Mouse (Mus musculus): ENCODE measurements around the gene Tmprss3. TPM values are rescaled to one million over a fixed set of nuclear protein-coding genes. Genes with fewer than 3 reads are reported as not detected.

Gene Tmprss3
- polyA plus RNA-seq, 1 experiment: not detected

- H3K4me3 ChIP-seq (ENCODE audit: insufficient read depth, low read depth, low read length): no peak overlapping the region
- no peak overlapping the region for H3K27ac ChIP-seq (replicated peaks; ENCODE audit: low read depth, low read length)
- no peaks in the 10 kb centered on the region for H3K4me1 ChIP-seq (ENCODE audit: control insufficient read depth, insufficient read depth, insufficient read length, low read length)
These were observed 17.5 kb upstream of the Tmprss3 start for GRCm38 (mm10) chr17:31216068-31216955.

GRCm38 (mm10) chr17:31211881-31212280, 13.1 kb upstream of the Tmprss3 start:
- H3K27ac ChIP-seq (replicated peaks; ENCODE audit: low read depth, low read length): no peak overlapping the region
- no peaks in the 10 kb centered on the region for H3K4me1 ChIP-seq (ENCODE audit: control insufficient read depth, insufficient read depth, insufficient read length, low read length)
- H3K4me3 ChIP-seq (ENCODE audit: insufficient read depth, low read depth, low read length): no peak overlapping the region

GRCm38 (mm10) chr17:31210299-31210698, 11.5 kb upstream of the Tmprss3 start:
- no peak overlapping the region for H3K4me3 ChIP-seq (ENCODE audit: insufficient read depth, low read depth, low read length)
- H3K4me1 ChIP-seq (ENCODE audit: control insufficient read depth, insufficient read depth, insufficient read length, low read length): no peaks in the 10 kb centered on the region
- no peak overlapping the region for H3K27ac ChIP-seq (replicated peaks; ENCODE audit: low read depth, low read length)

GRCm38 (mm10) chr17:31209376-31209930, 10.7 kb upstream of the Tmprss3 start:
- Histone ChIP-seq H3K27ac (replicated peaks; ENCODE audit: low read depth, low read length) (no peak overlapping the region), H3K4me3 (ENCODE audit: insufficient read depth, low read depth, low read length) (no peak overlapping the region), H3K4me1 (ENCODE audit: control insufficient read depth, insufficient read depth, insufficient read length, low read length) (no peaks in the 10 kb centered on the region)

GRCm38 (mm10) chr17:31208654-31209053, 9.9 kb upstream of the Tmprss3 start:
- Histone ChIP-seq H3K27ac (replicated peaks; ENCODE audit: low read depth, low read length) (no peak overlapping the region), H3K4me3 (ENCODE audit: insufficient read depth, low read depth, low read length) (no peak overlapping the region), H3K4me1 (ENCODE audit: control insufficient read depth, insufficient read depth, insufficient read length, low read length) (no peaks in the 10 kb centered on the region)

GRCm38 (mm10) chr17:31207771-31208334, 9.1 kb upstream of the Tmprss3 start, which contains the start of gene Ubash3a:
Ubash3a (plus strand) TSS chr17:31207873.
- Histone ChIP-seq H3K4me1 (ENCODE audit: control insufficient read depth, insufficient read depth, insufficient read length, low read length) (no peaks in the 10 kb centered on the region), H3K27ac (replicated peaks; ENCODE audit: low read depth, low read length) (no peak within 1 kb of the TSS), H3K4me3 (ENCODE audit: insufficient read depth, low read depth, low read length) (no peak within 1 kb of the TSS; the same call in 1 of the 2 replicates)

GRCm38 (mm10) chr17:31196283-31196682, 2.5 kb downstream of the Tmprss3 start:
- H3K4me1 ChIP-seq (ENCODE audit: control insufficient read depth, insufficient read depth, insufficient read length, low read length): no peaks in the 10 kb centered on the region
- no peak overlapping the region for H3K27ac ChIP-seq (replicated peaks; ENCODE audit: low read depth, low read length)
- no peak overlapping the region for H3K4me3 ChIP-seq (ENCODE audit: insufficient read depth, low read depth, low read length)

GRCm38 (mm10) chr17:31195207-31195606, 3.6 kb downstream of the Tmprss3 start:
- Histone ChIP-seq H3K4me3 (ENCODE audit: insufficient read depth, low read depth, low read length) (no peak overlapping the region), H3K4me1 (ENCODE audit: control insufficient read depth, insufficient read depth, insufficient read length, low read length) (no peaks in the 10 kb centered on the region), H3K27ac (replicated peaks; ENCODE audit: low read depth, low read length) (no peak overlapping the region)

- H3K4me3 ChIP-seq (ENCODE audit: insufficient read depth, low read depth, low read length): no peak overlapping the region
- no peaks in the 10 kb centered on the region for H3K4me1 ChIP-seq (ENCODE audit: control insufficient read depth, insufficient read depth, insufficient read length, low read length)
- H3K27ac ChIP-seq (replicated peaks; ENCODE audit: low read depth, low read length): no peak overlapping the region
These were observed 5.4 kb downstream of the Tmprss3 start for GRCm38 (mm10) chr17:31193360-31193759.

GRCm38 (mm10) chr17:31192663-31193062, 6.1 kb downstream of the Tmprss3 start:
- no peak overlapping the region for H3K27ac ChIP-seq (replicated peaks; ENCODE audit: low read depth, low read length)
- H3K4me1 ChIP-seq (ENCODE audit: control insufficient read depth, insufficient read depth, insufficient read length, low read length): no peaks in the 10 kb centered on the region
- H3K4me3 ChIP-seq (ENCODE audit: insufficient read depth, low read depth, low read length): no peak overlapping the region

- Histone ChIP-seq H3K4me3 (ENCODE audit: insufficient read depth, low read depth, low read length) (no peak overlapping the region), H3K27ac (replicated peaks; ENCODE audit: low read depth, low read length) (no peak overlapping the region), H3K4me1 (ENCODE audit: control insufficient read depth, insufficient read depth, insufficient read length, low read length) (no peaks in the 10 kb centered on the region)
These were observed 7.0 kb downstream of the Tmprss3 start for GRCm38 (mm10) chr17:31191825-31192224.

GRCm38 (mm10) chr17:31187370-31187769, 11.4 kb downstream of the Tmprss3 start:
- Histone ChIP-seq H3K4me1 (ENCODE audit: control insufficient read depth, insufficient read depth, insufficient read length, low read length) (no peaks in the 10 kb centered on the region), H3K4me3 (ENCODE audit: insufficient read depth, low read depth, low read length) (no peak overlapping the region), H3K27ac (replicated peaks; ENCODE audit: low read depth, low read length) (no peak overlapping the region)

- Histone ChIP-seq H3K4me1 (ENCODE audit: control insufficient read depth, insufficient read depth, insufficient read length, low read length) (no peaks in the 10 kb centered on the region), H3K4me3 (ENCODE audit: insufficient read depth, low read depth, low read length) (no peak overlapping the region)
These were observed 14.3 kb downstream of the Tmprss3 start for GRCm38 (mm10) chr17:31184269-31184990.

GRCm38 (mm10) chr17:31183180-31183974, 15.4 kb downstream of the Tmprss3 start:
- no peak overlapping the region for H3K27ac ChIP-seq (replicated peaks; ENCODE audit: low read depth, low read length)
- no peaks in the 10 kb centered on the region for H3K4me1 ChIP-seq (ENCODE audit: control insufficient read depth, insufficient read depth, insufficient read length, low read length)
- H3K4me3 ChIP-seq (ENCODE audit: insufficient read depth, low read depth, low read length): no peak overlapping the region

More at GRCm38 (mm10) chr17:31184269-31184990, 14.3 kb downstream of the Tmprss3 start:
- no peak overlapping the region for H3K27ac ChIP-seq (replicated peaks; ENCODE audit: low read depth, low read length)
